Mouse (Mus musculus) right cerebral cortex, postnatal 25 days (tissue): Measurements from ENCODE around the gene Mob3a.
"Not testable (repeated sequence)": the region's sequence is repeated elsewhere in the genome, so short reads cannot be mapped to it uniquely, and the experiment has no call there.

ENCODE experiments used
- DNase-seq: peaks from one replicate; pipeline ENCODE4 v3.0.0; 2022

Gene Mob3a

DNA sequence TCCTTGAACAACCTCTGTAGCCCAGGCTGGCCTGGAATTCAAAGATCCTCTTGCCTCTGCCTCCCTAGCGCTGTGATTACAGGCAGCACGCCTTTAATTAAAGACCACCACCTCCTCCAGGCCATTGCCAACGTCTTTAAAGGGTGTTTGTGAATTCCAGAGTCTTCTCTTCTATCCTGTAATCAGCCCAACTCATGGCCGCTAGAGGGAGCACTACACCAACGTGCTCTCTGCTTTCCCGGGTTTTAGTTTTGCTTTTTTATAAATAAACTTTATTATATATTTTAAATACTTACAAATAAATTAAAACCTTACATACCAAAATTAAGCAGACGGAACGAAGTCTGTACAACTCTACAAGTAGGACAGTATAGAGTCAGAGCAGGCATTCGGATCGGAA, 42.6 kb downstream of the Mob3a start:
- peak; percentile 67 for DNase-seq

DNA sequence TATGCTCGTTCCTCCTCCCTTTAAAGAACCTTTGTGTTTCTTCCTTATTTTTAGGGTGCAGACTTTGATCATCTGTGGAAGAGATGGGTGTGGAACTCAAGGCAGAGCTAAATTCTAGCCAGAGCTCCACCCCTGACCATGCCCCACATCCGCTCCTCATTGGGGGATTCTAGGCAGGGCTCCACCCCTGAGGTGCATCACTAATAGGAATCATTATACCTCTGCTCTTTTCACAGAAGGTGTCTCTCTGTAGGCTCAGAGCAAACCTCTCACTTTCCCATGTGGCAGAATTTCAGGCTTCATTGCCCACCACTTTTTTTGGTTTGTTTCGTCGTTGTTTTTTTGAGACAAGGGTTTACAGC, 43.0 kb downstream of the Mob3a start:
- DNase-seq = no peak

DNA sequence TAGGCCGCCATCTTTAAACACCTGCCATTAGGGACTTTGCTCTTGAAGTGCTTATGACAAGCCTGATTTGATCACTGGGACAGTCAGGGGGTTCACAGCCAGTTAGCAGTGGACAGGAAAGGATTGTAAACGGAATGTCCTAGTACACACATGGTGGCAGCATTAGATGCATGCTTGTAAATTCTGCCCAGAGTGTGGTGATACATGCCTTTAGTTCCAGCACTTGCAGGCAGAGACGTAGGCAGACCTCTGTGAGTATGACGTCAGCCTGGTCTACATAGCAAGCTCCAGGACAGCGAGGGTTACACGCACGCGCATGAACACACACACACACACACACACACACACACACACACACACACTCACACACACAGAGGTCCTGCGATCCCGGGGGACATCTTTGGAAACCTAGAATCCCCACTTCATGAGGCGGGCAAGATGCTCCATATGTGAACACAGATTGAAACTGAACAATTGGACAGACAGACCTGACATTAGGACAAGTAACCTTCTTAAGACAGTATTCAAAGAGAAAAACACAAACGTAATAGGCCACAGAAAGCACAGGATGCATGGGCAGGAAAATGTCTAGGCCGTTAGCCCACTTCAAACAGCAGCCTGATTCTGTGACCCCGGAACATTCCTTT, 43.5 kb downstream of the Mob3a start:
- no peak for DNase-seq

DNA sequence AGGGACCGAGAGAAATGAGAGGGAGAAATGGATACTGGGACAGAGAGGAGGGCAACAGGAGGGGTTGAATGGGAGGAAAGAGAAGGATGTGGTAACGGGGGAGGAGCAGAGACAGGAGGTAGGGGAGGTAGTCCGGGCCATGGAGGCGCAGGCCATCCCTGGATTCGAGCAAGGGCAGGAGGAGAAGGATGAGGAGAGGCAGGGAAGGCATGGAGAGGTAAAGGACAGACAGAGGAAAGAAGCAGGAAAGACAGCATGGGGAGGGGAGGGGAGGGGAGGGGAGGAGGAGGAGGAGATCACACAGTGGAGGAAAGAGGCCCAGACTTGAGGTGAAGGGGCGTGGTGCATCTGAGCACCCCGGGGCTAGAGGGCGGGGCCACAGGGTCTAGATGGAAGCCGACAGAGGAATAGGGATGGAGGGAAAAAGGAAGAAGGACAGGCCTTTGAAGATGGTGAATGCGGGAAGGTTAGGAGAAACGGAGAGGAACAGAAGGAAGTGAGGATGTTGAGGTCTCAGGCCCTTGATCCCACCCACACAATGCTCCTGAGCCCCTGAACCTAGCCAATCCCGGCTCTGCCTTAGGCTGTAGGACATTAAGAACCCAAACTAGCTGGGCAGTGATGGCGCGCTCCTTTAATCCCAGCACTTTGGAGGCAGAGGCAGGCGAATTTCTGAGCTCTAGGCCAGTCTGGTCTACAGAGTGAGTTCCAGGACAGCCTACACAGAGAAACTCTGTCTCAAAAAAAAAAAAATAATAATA, 44.7 kb downstream of the Mob3a start, which contains the start of gene Btbd2:
TSS of gene Btbd2 (minus strand) at position 209 of the 761 bp plus-strand sequence.
- no peak for DNase-seq

DNA sequence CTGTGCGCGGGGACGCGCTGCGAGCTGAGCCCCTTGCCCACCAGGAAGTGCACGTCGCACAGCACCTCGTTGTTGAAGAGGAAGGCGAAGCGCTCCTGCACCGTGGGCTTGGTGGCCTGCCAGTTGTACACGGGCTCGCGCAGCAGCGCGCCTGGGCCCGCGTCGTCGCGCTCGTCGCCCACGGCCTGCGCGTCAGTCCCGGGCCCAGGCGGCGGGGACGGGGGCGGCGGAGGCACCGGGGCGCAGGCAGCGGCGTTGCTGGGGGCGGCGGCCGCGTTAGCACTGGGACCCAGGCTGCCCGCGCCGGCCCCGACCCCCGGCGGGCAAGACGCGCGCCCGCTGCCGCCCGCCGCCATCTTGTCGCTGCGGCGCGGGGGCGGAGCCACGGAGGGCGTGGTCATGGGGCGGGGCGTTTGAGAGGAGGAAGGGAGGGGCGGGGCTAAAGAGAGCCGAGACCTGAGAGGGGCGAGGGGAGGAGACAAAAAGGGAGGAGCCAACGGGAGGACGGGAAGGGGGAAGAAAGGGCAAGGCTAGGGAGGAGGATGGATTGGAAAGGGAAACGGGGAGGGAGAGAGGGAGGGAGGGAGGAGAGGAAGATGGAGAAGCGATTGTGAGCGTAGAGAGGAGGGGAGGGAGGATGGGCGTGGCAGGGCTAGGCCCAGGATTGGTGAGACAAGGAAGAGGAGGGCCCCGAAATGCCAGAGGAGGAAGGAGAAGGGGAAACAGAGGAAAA, 45.5 kb downstream of the Mob3a start:
- DNase-seq = peak; percentile 88

DNA sequence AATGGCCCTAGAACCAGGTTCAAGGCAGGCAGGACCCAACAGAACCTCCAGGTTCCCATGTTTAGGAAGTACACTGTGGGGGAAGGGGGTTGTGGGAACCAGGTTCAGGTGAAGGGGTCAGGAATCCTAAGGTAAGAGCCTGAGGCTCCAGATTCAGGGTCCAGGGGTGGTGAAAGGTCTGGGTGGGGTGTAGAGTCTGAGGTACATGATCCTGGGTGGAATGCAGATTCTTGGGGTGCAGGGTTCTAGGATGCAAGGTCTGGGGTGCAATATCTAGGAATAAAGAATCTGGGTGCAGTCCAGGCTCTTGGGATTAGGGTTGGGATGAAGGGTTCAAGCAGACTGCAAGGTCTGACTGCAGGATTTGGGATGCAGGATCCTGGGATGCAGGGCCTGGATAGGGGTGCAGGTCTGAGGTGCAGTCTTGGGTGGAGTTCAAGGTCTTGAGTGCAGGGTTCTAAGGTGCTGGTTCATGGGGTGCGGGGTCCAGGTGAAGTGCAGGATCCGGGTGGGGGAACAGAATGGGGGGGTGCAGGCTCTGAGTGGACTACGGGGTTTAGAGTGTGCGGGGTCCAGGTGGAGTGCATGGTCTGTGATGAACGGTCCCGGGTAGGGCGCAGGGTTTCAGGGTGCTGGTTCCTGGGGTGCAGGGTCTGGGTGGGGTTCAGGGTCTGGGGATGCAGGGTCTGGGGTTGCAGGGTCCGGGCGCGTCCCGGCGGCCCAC, 46.2 kb downstream of the Mob3a start:
- no peak for DNase-seq

DNA sequence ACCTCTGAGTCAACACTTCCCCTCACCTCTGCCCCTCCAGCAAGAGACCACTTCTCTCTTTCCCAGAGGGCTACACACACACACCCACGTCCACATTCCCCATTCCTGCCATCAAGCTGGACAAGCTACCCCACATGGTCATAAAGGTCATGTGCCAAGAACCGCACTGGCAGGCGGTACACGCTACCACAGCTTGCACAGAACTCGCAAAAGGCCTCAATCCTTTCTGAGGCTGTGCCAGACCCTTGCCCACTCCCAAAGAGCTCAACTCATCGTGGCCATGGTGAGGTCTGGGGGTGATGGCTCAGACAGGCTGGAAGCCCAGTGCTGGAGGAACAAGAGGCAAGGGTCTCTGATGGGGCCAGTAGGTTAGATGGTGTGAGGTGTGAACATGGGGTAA, 46.9 kb downstream of the Mob3a start:
- no peak for DNase-seq

DNA sequence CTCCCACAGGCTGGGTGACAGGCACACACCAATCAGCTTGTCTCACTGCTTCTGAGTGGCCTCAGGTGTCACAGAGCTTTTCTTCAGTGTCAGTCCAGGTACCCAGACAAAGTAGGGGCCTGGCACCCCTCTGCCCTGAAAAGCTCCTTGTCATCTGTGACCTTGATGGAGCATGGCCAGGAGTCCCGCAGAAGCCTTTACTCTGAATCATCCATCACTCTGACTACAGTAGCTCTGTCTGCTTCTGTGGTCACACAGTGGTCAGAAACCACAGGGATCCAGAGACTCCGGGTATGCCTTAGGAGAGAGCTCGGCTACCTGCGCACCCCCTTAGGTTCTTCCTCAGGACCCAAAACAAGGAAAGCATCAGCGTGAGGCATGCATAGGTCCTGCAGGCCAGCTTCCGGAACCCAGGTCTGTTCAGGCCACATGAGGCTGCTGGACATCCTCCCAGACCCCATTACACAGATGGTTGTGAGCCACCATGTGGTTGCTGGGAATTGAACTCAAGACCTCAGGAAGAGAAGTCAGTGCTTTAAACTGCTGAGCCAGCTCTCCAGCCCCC, 48.5 kb downstream of the Mob3a start:
- DNase-seq = no peak

DNA sequence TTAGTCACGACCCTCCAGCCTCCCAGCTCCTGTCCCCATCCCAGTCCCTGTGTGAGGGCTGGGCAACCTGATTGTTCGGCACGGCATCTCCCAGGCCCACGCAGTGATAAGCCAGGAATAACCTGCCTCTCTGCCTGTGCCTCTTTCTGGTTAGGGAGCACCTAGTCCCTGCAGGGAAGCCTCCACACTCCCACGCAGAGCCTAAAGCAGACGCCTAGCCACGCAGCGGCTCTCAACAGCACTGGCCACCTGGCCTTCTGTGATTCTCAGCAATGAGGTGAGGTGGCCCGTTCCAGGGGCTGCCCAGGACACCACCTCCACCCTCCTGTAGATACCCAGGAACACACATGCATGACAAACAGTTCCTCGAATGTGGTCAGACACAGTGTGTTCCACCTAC, 51.4 kb downstream of the Mob3a start:
- DNase-seq = peak; percentile 33

DNA sequence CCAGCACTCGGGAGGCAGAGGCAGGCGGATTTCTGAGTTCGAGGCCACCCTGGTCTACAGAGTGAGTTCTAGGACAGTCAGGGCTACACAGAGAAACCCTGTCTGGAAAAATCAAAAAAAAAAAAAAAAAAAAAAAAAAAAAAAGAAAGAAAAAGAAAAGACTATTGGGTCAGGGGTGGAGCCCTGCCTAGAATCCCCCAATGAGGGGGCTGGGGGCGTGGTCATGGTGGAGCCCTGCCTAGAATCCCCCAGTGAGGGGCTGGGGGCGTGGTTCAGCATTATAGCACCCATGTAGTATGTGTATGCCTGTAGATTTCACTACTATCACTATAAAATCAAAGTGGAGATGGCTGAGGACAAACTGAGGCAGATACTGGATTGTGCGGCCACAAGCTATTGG, 51.9 kb downstream of the Mob3a start:
- not testable (repeated sequence) for DNase-seq

DNA sequence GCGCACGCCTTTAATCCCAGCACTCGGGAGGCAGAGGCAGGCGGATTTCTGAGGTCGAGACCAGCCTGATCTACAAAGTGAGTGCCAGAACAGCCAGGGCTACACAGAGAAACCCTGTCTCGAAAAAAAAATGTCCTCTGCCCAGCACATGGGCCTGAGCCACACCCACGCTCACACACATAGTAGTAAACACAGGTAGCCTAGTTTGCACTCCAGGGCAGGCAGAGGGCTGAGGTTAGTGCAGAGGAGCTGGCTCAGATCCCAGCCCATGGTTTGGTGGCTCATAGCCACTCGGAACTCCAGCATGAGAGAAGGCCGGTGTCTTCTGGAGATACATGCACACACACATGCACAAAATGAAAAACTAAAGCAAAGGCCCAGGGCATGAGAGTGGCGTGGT, 54.8 kb downstream of the Mob3a start:
- DNase-seq = no peak

DNA sequence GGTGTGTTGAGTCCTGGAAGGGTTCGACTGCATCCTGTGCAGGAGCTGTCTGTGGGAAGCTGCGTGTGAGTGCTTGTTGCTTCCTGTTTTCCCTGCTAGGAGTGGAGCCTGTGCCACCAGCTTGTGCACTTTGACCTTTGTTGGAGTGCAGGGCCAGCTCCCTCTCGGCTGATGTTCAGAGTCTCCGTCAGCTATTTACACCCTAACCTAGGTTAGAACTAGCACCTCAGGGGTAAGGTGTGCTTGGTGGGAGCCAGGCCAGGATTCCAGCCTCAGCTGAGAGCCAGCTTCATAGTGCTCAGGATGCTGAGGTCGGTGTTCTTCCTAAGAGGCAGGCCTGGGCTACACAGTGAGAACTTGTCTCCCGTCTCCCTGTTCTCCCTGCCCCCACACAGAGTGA, 66.4 kb downstream of the Mob3a start:
- no peak for DNase-seq
